In the genomic region with DNA sequence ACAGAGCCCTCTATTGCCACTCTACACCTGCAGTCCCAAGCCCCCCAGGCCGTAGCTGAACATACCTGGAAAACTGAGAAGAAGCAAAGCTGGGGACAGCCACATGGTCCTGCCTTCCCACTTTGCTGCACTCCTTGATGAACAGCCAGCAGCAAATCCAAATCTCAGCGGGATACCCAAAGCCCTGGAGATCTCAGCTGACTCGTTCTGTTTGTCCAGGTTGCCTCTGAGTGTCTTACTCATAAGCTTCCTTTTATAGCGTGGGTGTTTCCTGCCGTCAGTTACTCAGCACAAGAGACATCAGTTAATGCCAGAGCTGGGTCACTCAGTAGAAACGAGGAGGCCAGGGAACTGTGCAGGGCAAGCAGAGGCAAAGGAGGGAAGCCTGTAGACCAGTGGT, we compare ENCODE assay signal across 15 mouse cellular contexts. TPM values are rescaled to one million over a fixed set of nuclear protein-coding genes. Genes with fewer than 3 reads are reported as not detected.
DNase-seq lines count a peak whose midpoint lies in the region; ATAC-seq and TF ChIP-seq lines count a peak whose summit lies in the region.
"Had no signal": no experiment of that assay in that cellular context is flagged by ENCODE, and none has a peak within 500 bp of the region (broad histone marks: within the 10 kb centered on the region; RNA-seq: fewer than 3 reads in every experiment).

Gene Cd300lb (minus strand): TSS at position 243 of the 400 bp plus-strand sequence.

- H3K4me3 ChIP-seq in macrophage (ENCODE audit: inconsistent target), result peak within 1 kb of the TSS; percentile 93
- H3K4me3 ChIP-seq: erythroblast, embryonic 14.5 days; hindbrain, embryonic 13.5 days; left cerebral cortex, adult 2 months had no signal

- no peaks in the 10 kb centered on the region for H3K27me3 ChIP-seq in Patski
- H3K27me3 ChIP-seq: hindbrain, embryonic 13.5 days had no signal

- peak; percentile 44 for ATAC-seq in Patski

- POLR2A ChIA-PET in Patski (lab: Charles Lee), result interaction anchor here (1.0 kb wide), 1 partner anchor 12 kb away, joined by 3 read pairs; no protein-coding TSS in a partner anchor

- peak within 1 kb of the TSS; percentile 99 for H3K27ac ChIP-seq in macrophage
- H3K27ac ChIP-seq: hindbrain, embryonic 13.5 days; left cerebral cortex, adult 2 months had no signal

- CTCF ChIA-PET in Patski (lab: Charles Lee), result interaction anchor here (1.3 kb wide), 1 partner anchor 10 kb away, joined by 3 read pairs; no protein-coding TSS in a partner anchor

- peaks cover under 1% of the 10 kb centered on the region; the same call in 1 of the 2 replicates for H3K36me3 ChIP-seq in macrophage (ENCODE audit: inconsistent target)
- H3K36me3 ChIP-seq: hindbrain, embryonic 13.5 days had no signal

- DNase-seq in cerebellum, adult 8-10 months, result peak; percentile 30
- DNase-seq in cerebellum, postnatal 10 days, result no peak
- peak; percentile 87 for DNase-seq in 3T3-L1 (ENCODE audit: low read depth, low spot score)
- DNase-seq in Patski (ENCODE audit: low read depth, low spot score), result no peak
- no peak for DNase-seq in layer of hippocampus, postnatal 14 days (ENCODE audit: low spot score in 2 of 2)
- DNase-seq in adrenal gland, postnatal 14 days, result no peak
- DNase-seq: gastrocnemius, postnatal 36 days; kidney, adult 11 months; kidney, postnatal 4 days; spleen, adult 18-20 months; thymus, adult 2 months had no signal

- H3K79me2 ChIP-seq in macrophage (ENCODE audit: inconsistent target), result peaks cover 58% of the 10 kb centered on the region

- WGBS in macrophage (ENCODE audit: missing documents), result 10% methylated on average over 6 of the region's 6 CpGs

- TF ChIP-seq CTCF in Patski (IDR thresholded peaks at IDR 0.05), result no peak

- in situ Hi-C loops in Patski (cut with MboI; ENCODE audit: low pct_unique_long_range_greater_than_20kb), result no loop called here

RNA-seq across cellular contexts. Expression of gene Cd300lb, which starts in this region (rescaled TPM):
- polyA plus RNA-seq in Patski (2021), result 0.03 TPM
- total RNA-seq in macrophage (2018; cell fraction: chromatin; rRNA removed), result 100 to 1,000 TPM in 4 of 26 experiments, 10 to 100 TPM in 13, 1 to 10 TPM in 9; 4.1 to 168 (median 19.4) TPM
- 100 to 1,000 TPM in 8 of 26 experiments, 10 to 100 TPM in 18; 13.6 to 187 (median 44.7) TPM for total RNA-seq in macrophage (2018; cell fraction: cytosol; rRNA removed)
- total RNA-seq in macrophage (2018; cell fraction: nucleus; rRNA removed), result 100 to 1,000 TPM in 4 of 26 experiments, 10 to 100 TPM in 22; 12.3 to 213 (median 39.7) TPM
- polyA plus RNA-seq in macrophage (2018), result 149 to 198 TPM (median 167 TPM) in 3 replicates
- total RNA-seq in layer of hippocampus, postnatal 14 days (2021), result under 1 TPM in 1 of 2 experiments, not detected in 1; 0.12 TPM
- 0.70 and 1.7 TPM in 2 replicates for total RNA-seq in adrenal gland, postnatal 14 days (2021)
- total RNA-seq: left cerebral cortex, adult 2 months had no signal
- polyA plus RNA-seq: erythroblast, embryonic 14.5 days; hindbrain, embryonic 13.5 days had no signal

Comparison
In these comparisons a context has a peak if more than half of its experiments do, and no peak if none do; other contexts are left out.
1. RNA of gene Cd300lb (polyA plus RNA-seq): 149 to 198 TPM in macrophage; 0.03 TPM in Patski (single experiment); every median in the first group is over 100 times any median in the second.
2. DNase-seq: peak in cerebellum, adult 8-10 months (single experiment) and 3T3-L1 (single experiment); none in cerebellum, postnatal 10 days (0 of 2), Patski (single experiment), layer of hippocampus, postnatal 14 days (0 of 2) and adrenal gland, postnatal 14 days (single experiment).
3. Peak in ATAC-seq in Patski; RNA of the gene not detected or under 1 TPM.